Mouse (Mus musculus) embryonic facial prominence, embryonic 15.5 days (tissue): ENCODE data around the gene Ptprd. TPM values are rescaled to one million over a fixed set of nuclear protein-coding genes. Genes with fewer than 3 reads are reported as not detected.
"Not testable (repeated sequence)": the region's sequence is repeated elsewhere in the genome, so short reads cannot be mapped to it uniquely, and the experiment has no call there.

Experiments used
- ATAC-seq: fragments of 200-750 bp; cut with Nextera tagmentation; 2 replicates; pipeline ENCODE4 v1.8.0; 2017; ENCODE audit warnings: low read depth, moderate TSS enrichment; ENCODE audit not compliant: insufficient number of reproducible peaks, low FRiP score, low TSS enrichment
- H3K27ac ChIP-seq: fragments of 300-500 bp; sonication (generic); replicated peaks from 2 replicates; pipeline ENCODE4 v1.5.1; 2015; ENCODE audit warnings: mild to moderate bottlenecking, inconsistent platforms
- H3K27me3 ChIP-seq: fragments of 300-500 bp; sonication (generic); 2 replicates; pipeline ENCODE4 v1.6.1; 2015; ENCODE audit warnings: inconsistent platforms
- H3K36me3 ChIP-seq: fragments of 300-500 bp; sonication (generic); 2 replicates; pipeline ENCODE4 v1.6.1; 2015; ENCODE audit warnings: mild to moderate bottlenecking, inconsistent platforms
- H3K4me1 ChIP-seq: fragments of 300-500 bp; sonication (generic); 2 replicates; pipeline ENCODE4 v1.6.1; 2015; ENCODE audit warnings: inconsistent platforms
- H3K4me2 ChIP-seq: fragments of 300-500 bp; sonication (generic); replicated peaks from 2 replicates; pipeline ENCODE4 v1.6.1; 2015; ENCODE audit warnings: mild to moderate bottlenecking, inconsistent platforms
- H3K4me3 ChIP-seq: fragments of 300-500 bp; sonication (generic); replicated peaks from 2 replicates; pipeline ENCODE4 v1.5.1; 2015; ENCODE audit warnings: mild to moderate bottlenecking, inconsistent platforms
- H3K9ac ChIP-seq: fragments of 300-500 bp; sonication (generic); 2 replicates; pipeline ENCODE4 v1.6.1; 2015; ENCODE audit warnings: inconsistent platforms
- H3K9me3 ChIP-seq: fragments of 300-500 bp; sonication (generic); replicated peaks from 2 replicates; pipeline ENCODE4 v1.6.1; 2016; ENCODE audit warnings: inconsistent platforms
- WGBS: fragments of 180-500 bp; shearing (Covaris S2); methylation state at CpG from one replicate; pipeline ENCODE4 v1.1.7; 2015; 5-methylcytosine and 5-hydroxymethylcytosine counted together
- polyA plus RNA-seq: library from polyadenylated mRNA; unstranded; fragments of >200 nt; fragmentation: Nextera tagmentation; extraction: Ambion mirVana; gene quantifications from 2 replicates; pipeline ENCODE4 v1.2.1, GENCODE M21; 2015

The Ptprd gene
- polyA plus RNA-seq, 1 experiment from 2014 or later: 33.9 TPM

GRCm38 (mm10) chr4:77889489-77889888, 322.3 kb downstream of the Ptprd start:
- Histone ChIP-seq H3K27ac (no peak overlapping the region), H3K4me1 (no peaks in the 10 kb centered on the region), H3K4me3 (no peak overlapping the region), H3K9ac (no peak overlapping the region), H3K27me3 (no peaks in the 10 kb centered on the region), H3K9me3 (no peaks in the 10 kb centered on the region), H3K4me2 (no peak overlapping the region), H3K36me3 (no peaks in the 10 kb centered on the region)
- ATAC-seq: no peak
- WGBS: 73% methylated on average over 4 of the region's 4 CpGs

GRCm38 (mm10) chr4:77880213-77880612, 331.5 kb downstream of the Ptprd start:
- ATAC-seq: no peak
- Histone ChIP-seq H3K9me3 (no peaks in the 10 kb centered on the region), H3K4me3 (no peak overlapping the region), H3K27ac (no peak overlapping the region), H3K27me3 (no peaks in the 10 kb centered on the region), H3K36me3 (no peaks in the 10 kb centered on the region), H3K4me1 (no peaks in the 10 kb centered on the region), H3K9ac (no peak overlapping the region), H3K4me2 (no peak overlapping the region)
- WGBS: 58% methylated on average over 2 of the region's 2 CpGs

- Histone ChIP-seq H3K4me3 (no peak overlapping the region), H3K27ac (no peak overlapping the region), H3K4me1 (no peaks in the 10 kb centered on the region), H3K36me3 (no peaks in the 10 kb centered on the region), H3K4me2 (no peak overlapping the region), H3K9ac (no peak overlapping the region), H3K9me3 (no peaks in the 10 kb centered on the region), H3K27me3 (no peaks in the 10 kb centered on the region)
- WGBS: 32% methylated on average over 5 of the region's 5 CpGs
- no peak for ATAC-seq
These were observed 350.5 kb downstream of the Ptprd start for GRCm38 (mm10) chr4:77861269-77861668.

- not testable (repeated sequence) for H3K36me3 ChIP-seq, H3K9ac ChIP-seq, H3K4me2 ChIP-seq, H3K27ac ChIP-seq, H3K4me3 ChIP-seq, H3K9me3 ChIP-seq, H3K4me1 ChIP-seq, H3K27me3 ChIP-seq, ATAC-seq
- WGBS: 82% methylated on average over 1 of the region's 1 CpGs
These were observed 414.4 kb downstream of the Ptprd start for GRCm38 (mm10) chr4:77797391-77797790.

- Histone ChIP-seq H3K4me1 (no peaks in the 10 kb centered on the region), H3K4me2 (no peak overlapping the region), H3K4me3 (no peak overlapping the region), H3K9me3 (no peaks in the 10 kb centered on the region), H3K9ac (no peak overlapping the region), H3K27me3 (no peaks in the 10 kb centered on the region), H3K27ac (no peak overlapping the region), H3K36me3 (no peaks in the 10 kb centered on the region)
- ATAC-seq: no peak
- 79% methylated on average over 2 of the region's 2 CpGs for WGBS
These were observed 434.5 kb downstream of the Ptprd start for GRCm38 (mm10) chr4:77777237-77777636.

GRCm38 (mm10) chr4:77763790-77764189, 448.0 kb downstream of the Ptprd start:
- 65% methylated on average over 1 of the region's 1 CpGs for WGBS
- H3K27ac ChIP-seq: no peak overlapping the region
- H3K27me3 ChIP-seq: no peaks in the 10 kb centered on the region
- H3K4me1 ChIP-seq: no peaks in the 10 kb centered on the region
- no peak overlapping the region for H3K4me2 ChIP-seq
- no peaks in the 10 kb centered on the region for H3K9me3 ChIP-seq
- ATAC-seq: no peak
- H3K4me3 ChIP-seq: no peak overlapping the region
- H3K9ac ChIP-seq: no peak overlapping the region
- no peaks in the 10 kb centered on the region for H3K36me3 ChIP-seq

- Histone ChIP-seq H3K27me3 (no peaks in the 10 kb centered on the region), H3K9ac (no peak overlapping the region), H3K9me3 (no peaks in the 10 kb centered on the region), H3K4me3 (no peak overlapping the region), H3K27ac (no peak overlapping the region), H3K4me1 (no peaks in the 10 kb centered on the region), H3K36me3 (no peaks in the 10 kb centered on the region), H3K4me2 (no peak overlapping the region)
- WGBS: 75% methylated on average over 2 of the region's 2 CpGs
- ATAC-seq: no peak
These were observed 468.4 kb downstream of the Ptprd start for GRCm38 (mm10) chr4:77743391-77743790.

- no peaks in the 10 kb centered on the region for H3K9me3 ChIP-seq
- no peaks in the 10 kb centered on the region for H3K27me3 ChIP-seq
- no peak overlapping the region for H3K27ac ChIP-seq
- no peak overlapping the region for H3K9ac ChIP-seq
- ATAC-seq: no peak
- no peaks in the 10 kb centered on the region for H3K36me3 ChIP-seq
- no peaks in the 10 kb centered on the region for H3K4me1 ChIP-seq
- H3K4me3 ChIP-seq: no peak overlapping the region
- H3K4me2 ChIP-seq: no peak overlapping the region
- WGBS: 50% methylated on average over 6 of the region's 6 CpGs
These were observed 489.9 kb downstream of the Ptprd start for GRCm38 (mm10) chr4:77721908-77722307.

GRCm38 (mm10) chr4:77717792-77718191, 494.0 kb downstream of the Ptprd start:
- WGBS: 64% methylated on average over 2 of the region's 2 CpGs
- Histone ChIP-seq H3K4me1 (no peaks in the 10 kb centered on the region), H3K4me3 (no peak overlapping the region), H3K27ac (no peak overlapping the region), H3K27me3 (no peaks in the 10 kb centered on the region), H3K36me3 (no peaks in the 10 kb centered on the region), H3K9me3 (no peaks in the 10 kb centered on the region), H3K4me2 (no peak overlapping the region), H3K9ac (no peak overlapping the region)
- no peak for ATAC-seq

- no peak overlapping the region for H3K4me2 ChIP-seq
- H3K27me3 ChIP-seq: no peaks in the 10 kb centered on the region
- H3K9me3 ChIP-seq: no peaks in the 10 kb centered on the region
- H3K4me3 ChIP-seq: no peak overlapping the region
- H3K9ac ChIP-seq: no peak overlapping the region
- 44% methylated on average over 2 of the region's 2 CpGs for WGBS
- no peaks in the 10 kb centered on the region for H3K36me3 ChIP-seq
- no peak for ATAC-seq
- no peak overlapping the region for H3K27ac ChIP-seq
- H3K4me1 ChIP-seq: no peaks in the 10 kb centered on the region
These were observed 501.5 kb downstream of the Ptprd start for GRCm38 (mm10) chr4:77710231-77710630.

- no peaks in the 10 kb centered on the region for H3K36me3 ChIP-seq
- H3K4me2 ChIP-seq: no peak overlapping the region
- H3K9ac ChIP-seq: no peak overlapping the region
- no peak overlapping the region for H3K27ac ChIP-seq
- no peak overlapping the region for H3K4me3 ChIP-seq
- no peaks in the 10 kb centered on the region for H3K4me1 ChIP-seq
- no peak for ATAC-seq
- H3K27me3 ChIP-seq: no peaks in the 10 kb centered on the region
- WGBS: 45% methylated on average over 2 of the region's 2 CpGs
- H3K9me3 ChIP-seq: no peaks in the 10 kb centered on the region
These were observed 513.5 kb downstream of the Ptprd start for GRCm38 (mm10) chr4:77698294-77698693.

- Histone ChIP-seq H3K9ac (no peak overlapping the region), H3K9me3 (no peaks in the 10 kb centered on the region), H3K36me3 (no peaks in the 10 kb centered on the region), H3K4me2 (no peak overlapping the region), H3K4me3 (no peak overlapping the region), H3K27ac (no peak overlapping the region), H3K27me3 (no peaks in the 10 kb centered on the region), H3K4me1 (no peaks in the 10 kb centered on the region)
- 77% methylated on average over 1 of the region's 1 CpGs for WGBS
- ATAC-seq: no peak
These were observed 536.0 kb downstream of the Ptprd start for GRCm38 (mm10) chr4:77675798-77676197.
